Mouse (Mus musculus) embryonic facial prominence, embryonic 15.5 days (tissue): ENCODE data around the gene Gm3411. TPM values are rescaled to one million over a fixed set of nuclear protein-coding genes. Genes with fewer than 3 reads are reported as not detected.
"Not testable (repeated sequence)": the region's sequence is repeated elsewhere in the genome, so short reads cannot be mapped to it uniquely, and the experiment has no call there.

Experiments
- ATAC-seq: fragments of 200-750 bp; cut with Nextera tagmentation; 2 replicates; pipeline ENCODE4 v1.8.0; 2017; ENCODE audit warnings: low read depth, moderate TSS enrichment; ENCODE audit not compliant: insufficient number of reproducible peaks, low FRiP score, low TSS enrichment
- H3K27ac ChIP-seq: fragments of 300-500 bp; sonication (generic); replicated peaks from 2 replicates; pipeline ENCODE4 v1.5.1; 2015; ENCODE audit warnings: mild to moderate bottlenecking, inconsistent platforms
- H3K27me3 ChIP-seq: fragments of 300-500 bp; sonication (generic); 2 replicates; pipeline ENCODE4 v1.6.1; 2015; ENCODE audit warnings: inconsistent platforms
- H3K36me3 ChIP-seq: fragments of 300-500 bp; sonication (generic); 2 replicates; pipeline ENCODE4 v1.6.1; 2015; ENCODE audit warnings: mild to moderate bottlenecking, inconsistent platforms
- H3K4me1 ChIP-seq: fragments of 300-500 bp; sonication (generic); 2 replicates; pipeline ENCODE4 v1.6.1; 2015; ENCODE audit warnings: inconsistent platforms
- H3K4me2 ChIP-seq: fragments of 300-500 bp; sonication (generic); replicated peaks from 2 replicates; pipeline ENCODE4 v1.6.1; 2015; ENCODE audit warnings: mild to moderate bottlenecking, inconsistent platforms
- H3K4me3 ChIP-seq: fragments of 300-500 bp; sonication (generic); replicated peaks from 2 replicates; pipeline ENCODE4 v1.5.1; 2015; ENCODE audit warnings: mild to moderate bottlenecking, inconsistent platforms
- H3K9ac ChIP-seq: fragments of 300-500 bp; sonication (generic); 2 replicates; pipeline ENCODE4 v1.6.1; 2015; ENCODE audit warnings: inconsistent platforms
- H3K9me3 ChIP-seq: fragments of 300-500 bp; sonication (generic); replicated peaks from 2 replicates; pipeline ENCODE4 v1.6.1; 2016; ENCODE audit warnings: inconsistent platforms
- WGBS: fragments of 180-500 bp; shearing (Covaris S2); methylation state at CpG from one replicate; pipeline ENCODE4 v1.1.7; 2015; 5-methylcytosine and 5-hydroxymethylcytosine counted together
- polyA plus RNA-seq: library from polyadenylated mRNA; unstranded; fragments of >200 nt; fragmentation: Nextera tagmentation; extraction: Ambion mirVana; gene quantifications from 2 replicates; pipeline ENCODE4 v1.2.1, GENCODE M21; 2015

The Gm3411 gene
- polyA plus RNA-seq = 0.69 and 0.75 TPM in 2 replicates

DNA sequence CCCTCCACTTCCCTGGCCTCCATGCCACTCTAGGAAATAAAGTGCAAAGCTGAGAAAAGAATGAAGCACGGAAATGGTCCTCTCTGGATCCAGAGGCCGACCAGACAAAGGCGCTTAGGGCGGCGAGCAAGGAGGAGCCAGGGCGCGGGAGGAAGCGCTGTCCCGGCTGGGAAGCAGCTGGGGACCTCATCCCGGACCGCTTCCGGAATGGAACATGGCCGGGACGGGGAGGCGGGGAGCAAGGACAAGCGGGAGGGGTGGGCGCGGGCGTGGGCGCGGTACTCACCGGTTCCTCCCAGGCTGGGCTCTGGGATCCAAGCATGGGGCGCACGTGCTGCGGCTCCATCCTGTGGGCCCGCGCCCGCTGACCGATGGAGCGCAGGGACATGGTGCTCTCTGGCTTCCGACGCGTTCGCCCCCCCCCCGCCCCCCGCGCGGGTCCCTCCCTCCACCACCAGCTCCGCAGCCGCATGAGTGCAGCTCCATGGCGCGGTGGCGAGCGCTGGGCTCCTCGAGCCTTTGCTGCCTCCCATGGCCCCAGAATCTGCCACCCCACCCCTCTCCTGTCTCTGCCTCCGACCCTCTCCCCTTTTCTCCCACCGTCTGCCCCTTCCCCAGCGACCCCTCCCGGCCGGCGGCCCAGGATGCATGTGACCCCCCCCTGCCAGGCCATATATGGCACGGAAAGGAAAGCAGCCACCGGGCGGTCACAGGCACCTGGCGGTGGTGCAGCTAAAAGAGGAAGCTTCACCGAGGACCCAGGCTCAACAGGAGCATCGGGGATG lies at the start of gene Gm3411:
Gm3411 (minus strand) TSS at position 320 of the 785 bp plus-strand sequence.
- not testable (repeated sequence) for H3K9ac ChIP-seq

DNA sequence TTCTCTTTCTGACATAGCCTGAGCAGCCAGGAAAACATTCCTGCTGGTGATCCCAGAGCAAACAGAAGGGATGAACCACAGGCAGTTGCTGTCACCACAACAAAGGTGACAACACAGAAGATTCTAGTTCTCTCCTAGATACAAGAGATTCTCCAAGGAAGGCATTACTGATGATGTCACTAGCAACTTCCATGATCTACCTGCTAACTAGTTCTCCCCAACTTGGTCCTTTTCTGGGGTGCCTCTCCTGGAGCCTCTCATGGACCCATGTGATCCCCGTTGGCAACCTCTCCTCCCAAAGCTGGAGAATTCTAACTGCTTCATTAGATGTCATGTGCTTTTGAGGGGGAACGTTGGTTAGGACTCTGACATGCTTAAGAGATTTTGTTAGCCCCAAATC lies 17.7 kb upstream of the Gm3411 start, which contains the start of gene Gm21103:
Gm21103 (minus strand) TSS at position 101 of the 400 bp plus-strand sequence.
- WGBS = 75% methylated on average over 2 of the region's 2 CpGs
- ATAC-seq, H3K27ac ChIP-seq, H3K4me1 ChIP-seq, H3K9me3 ChIP-seq, H3K36me3 ChIP-seq, H3K9ac ChIP-seq, H3K4me3 ChIP-seq, H3K4me2 ChIP-seq, H3K27me3 ChIP-seq: not testable (repeated sequence)

More for the DNA sequence above, at the start of gene Gm3411:
- not testable (repeated sequence) for H3K9me3 ChIP-seq, H3K27me3 ChIP-seq, ATAC-seq, H3K36me3 ChIP-seq, H3K4me1 ChIP-seq, H3K27ac ChIP-seq
- Histone ChIP-seq H3K4me3 (peak within 1 kb of the TSS; percentile 49), H3K4me2 (peak within 1 kb of the TSS; percentile 77)
- under 1% methylated on average over 52 of the region's 57 CpGs for WGBS

DNA sequence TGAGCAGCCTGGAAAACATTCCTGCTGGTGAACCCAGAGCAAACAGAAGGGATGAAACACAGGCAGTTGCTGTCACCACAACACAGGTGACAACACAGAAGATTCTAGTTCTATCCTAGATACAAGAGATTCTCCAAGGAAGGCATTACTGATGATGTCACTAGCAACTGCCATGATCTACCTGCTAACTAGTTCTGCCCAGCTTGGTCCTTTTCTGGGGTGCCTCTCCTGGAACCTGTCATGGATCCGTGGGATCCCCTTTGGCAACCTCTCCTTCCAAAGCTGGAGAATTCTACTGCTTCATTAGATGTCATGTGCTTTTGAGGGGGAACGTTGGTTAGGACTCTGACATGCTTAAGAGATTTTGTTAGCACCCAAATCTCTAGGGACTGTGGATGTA lies 67.9 kb downstream of the Gm3411 start, which contains the start of gene Gm21560:
Gm21560 (minus strand) TSS at position 101 of the 400 bp plus-strand sequence.
- not testable (repeated sequence) for H3K9ac ChIP-seq, H3K36me3 ChIP-seq, H3K4me3 ChIP-seq, ATAC-seq, H3K27me3 ChIP-seq, H3K4me2 ChIP-seq, H3K27ac ChIP-seq, H3K4me1 ChIP-seq, H3K9me3 ChIP-seq
- WGBS = 63% methylated on average over 2 of the region's 2 CpGs

Other genes with a start within 250 kb of the Gm3411 start
- not detected in 2 replicates for gene Gm6337, start 229.0 kb downstream of the Gm3411 start, polyA plus RNA-seq
- gene Gm8206, start 193.3 kb downstream of the Gm3411 start, polyA plus RNA-seq = 1.4 and 1.9 TPM in 2 replicates
- 1.2 TPM in 2 replicates for gene Gm3468, start 178.6 kb downstream of the Gm3411 start, polyA plus RNA-seq
- gene Gm3476, start 161.4 kb downstream of the Gm3411 start, polyA plus RNA-seq = not detected in 2 replicates
- gene Gm21560, start 68.0 kb downstream of the Gm3411 start, polyA plus RNA-seq = not detected in 2 replicates
- not detected in 2 replicates for gene Gm21103, start 17.6 kb upstream of the Gm3411 start, polyA plus RNA-seq
- gene Gm3618, start 56.4 kb upstream of the Gm3411 start, polyA plus RNA-seq = not detected in 2 replicates
- gene Gm16440, start 103.1 kb upstream of the Gm3411 start, polyA plus RNA-seq = not detected in 2 replicates
- gene Gm3591, start 125.2 kb upstream of the Gm3411 start, polyA plus RNA-seq = 0.63 TPM in 1 of 2 replicates, not detected in the other
- not detected in 2 replicates for gene Gm3594, start 157.4 kb upstream of the Gm3411 start, polyA plus RNA-seq